Mouse (Mus musculus) testis, adult 2 months (tissue): Measurements from ENCODE around the gene Sema3c. TPM values are rescaled to one million over a fixed set of nuclear protein-coding genes. Genes with fewer than 3 reads are reported as not detected.
A peak's percentile ranks its signal among the peaks of the same experiment; 100 is the strongest.

Source experiments
- H3K27ac ChIP-seq: fragments of 200-500 bp; 2 replicates; pipeline ENCODE4 v1.5.1; 2012; ENCODE audit warnings: low read depth, low read length; ENCODE audit not compliant: control insufficient read depth, insufficient read depth
- H3K27me3 ChIP-seq: fragments of 200-500 bp; 2 replicates; pipeline ENCODE4 v1.6.1; 2012; ENCODE audit warnings: mild to moderate bottlenecking, low read length, moderate library complexity; ENCODE audit not compliant: control insufficient read depth, insufficient read depth
- H3K36me3 ChIP-seq: fragments of 200-500 bp; 2 replicates; pipeline ENCODE4 v1.6.1; 2012; ENCODE audit warnings: mild to moderate bottlenecking, low read length; ENCODE audit not compliant: control insufficient read depth, insufficient read depth
- H3K4me1 ChIP-seq: fragments of 200-500 bp; 2 replicates; pipeline ENCODE4 v1.6.1; 2012; ENCODE audit warnings: low read length; ENCODE audit not compliant: control insufficient read depth, insufficient read depth
- H3K4me3 ChIP-seq: fragments of 200-500 bp; 2 replicates; pipeline ENCODE4 v1.5.1; 2012; ENCODE audit warnings: low read depth, mild to moderate bottlenecking, low read length, moderate library complexity, mixed read lengths; ENCODE audit not compliant: control insufficient read depth
- CTCF ChIP-seq: fragments of 200-500 bp; IDR thresholded peaks from 2 replicates; pipeline ENCODE4 v1.5.1; 2012; ENCODE audit warnings: low read depth, mild to moderate bottlenecking, inconsistent platforms, low read length, moderate library complexity; ENCODE audit not compliant: control insufficient read depth, insufficient read depth, insufficient replicate concordance
- POLR2A ChIP-seq: fragments of 200-500 bp; IDR thresholded peaks from 2 replicates; pipeline ENCODE4 v1.6.1; 2012; ENCODE audit warnings: low read depth, mild to moderate bottlenecking, inconsistent platforms, low read length, moderate library complexity; ENCODE audit not compliant: control insufficient read depth
- polyA plus RNA-seq: library from polyadenylated mRNA; depleted of rRNA; stranded (reverse); fragments of >200 nt; gene quantifications from 2 replicates; pipeline ENCODE4 v1.2.3, GENCODE M21; 2012

Sema3c gene
- polyA plus RNA-seq, 1 experiment = 2.5 TPM

DNA sequence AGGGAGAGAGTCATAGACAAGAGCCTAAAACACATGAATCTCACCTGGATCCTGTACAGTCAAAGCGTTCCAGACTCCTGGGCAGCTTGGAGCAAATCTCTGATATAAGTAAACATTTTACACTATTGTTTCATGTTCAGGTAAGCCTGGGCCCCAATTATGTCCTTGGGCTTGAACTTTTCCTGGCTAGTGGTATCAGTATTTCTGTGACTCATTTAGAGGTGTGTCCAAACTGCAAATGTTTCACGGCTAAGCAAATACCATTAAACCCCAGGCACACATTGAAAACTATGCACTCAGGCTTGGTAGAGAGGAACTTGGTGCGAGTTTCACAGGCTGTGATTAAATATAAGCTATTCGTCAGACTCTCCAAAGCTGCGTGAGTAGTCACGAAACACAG is 2.5 kb upstream of the Sema3c start:
- Histone ChIP-seq H3K36me3 (no peaks in the 10 kb centered on the region), H3K27ac (no peak overlapping the region), H3K27me3 (no peaks in the 10 kb centered on the region; the same call in 1 of the 2 replicates), H3K4me3 (no peak overlapping the region), H3K4me1 (peaks cover 5% of the 10 kb centered on the region)
- TF ChIP-seq POLR2A (no peak), CTCF (no peak)

GRCm38 (mm10) chr5:17574413-17575182 is 517 bp downstream of the Sema3c start:
- peak overlapping the region; percentile 84 for H3K4me3 ChIP-seq
- H3K27ac ChIP-seq = peak overlapping the region; percentile 74
- TF ChIP-seq POLR2A = peak; percentile 16
- no peak for TF ChIP-seq CTCF
- H3K27me3 ChIP-seq = no peaks in the 10 kb centered on the region; the same call in 1 of the 2 replicates
- H3K4me1 ChIP-seq = peaks cover 5% of the 10 kb centered on the region
- no peaks in the 10 kb centered on the region for H3K36me3 ChIP-seq

GRCm38 (mm10) chr5:17575183-17575495 is 1.1 kb downstream of the Sema3c start:
- Histone ChIP-seq H3K36me3 (no peaks in the 10 kb centered on the region), H3K4me3 (peak overlapping the region; percentile 84), H3K27me3 (no peaks in the 10 kb centered on the region; the same call in 1 of the 2 replicates), H3K27ac (no peak overlapping the region), H3K4me1 (peaks cover 5% of the 10 kb centered on the region)
- TF ChIP-seq POLR2A (no peak), CTCF (no peak)

DNA sequence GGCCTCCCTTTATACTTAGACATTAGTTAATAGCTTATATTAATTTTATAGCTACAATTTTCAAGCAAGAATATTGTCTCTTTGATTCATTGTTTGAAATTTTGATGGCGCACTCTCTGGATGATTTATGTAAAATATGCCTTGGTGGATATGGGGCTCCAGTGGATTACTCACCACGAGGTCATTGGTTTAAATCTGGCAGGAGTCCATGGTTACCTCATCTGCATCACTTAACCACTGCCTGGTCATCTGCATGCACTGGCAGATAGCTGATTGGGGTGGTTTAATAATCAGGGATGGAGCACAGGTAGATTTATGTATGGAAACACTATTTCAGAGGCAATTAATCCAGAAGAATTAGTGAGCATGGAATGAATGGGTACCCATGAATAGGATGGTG is 2.0 kb downstream of the Sema3c start:
- Histone ChIP-seq H3K4me1 (peaks cover 5% of the 10 kb centered on the region), H3K27ac (no peak overlapping the region), H3K27me3 (no peaks in the 10 kb centered on the region; the same call in 1 of the 2 replicates), H3K36me3 (no peaks in the 10 kb centered on the region), H3K4me3 (no peak overlapping the region)
- no peak for TF ChIP-seq POLR2A
- TF ChIP-seq CTCF = no peak

DNA sequence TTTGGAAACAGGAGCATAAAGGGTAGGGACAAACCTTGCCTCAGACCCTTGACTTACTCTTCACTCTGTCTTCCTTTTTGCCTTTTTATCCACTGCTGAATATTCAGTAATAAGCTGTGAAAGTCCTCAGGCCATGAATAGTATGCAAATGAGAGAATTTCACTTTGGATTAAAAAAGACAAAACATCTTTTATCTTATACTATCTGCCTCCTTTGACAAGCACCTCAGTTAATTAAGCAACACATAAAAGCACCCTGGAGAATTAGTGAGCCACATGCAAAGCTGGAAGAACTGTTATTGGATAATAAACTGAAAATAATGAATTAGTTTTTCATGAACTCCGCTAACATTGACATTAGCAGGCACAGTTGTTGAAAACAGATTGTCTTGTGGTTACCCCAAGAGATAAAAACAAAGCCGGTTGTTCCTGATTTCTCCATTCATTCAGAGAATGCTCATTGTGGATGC is 8.0 kb downstream of the Sema3c start:
- Histone ChIP-seq H3K27ac (no peak overlapping the region), H3K27me3 (no peaks in the 10 kb centered on the region), H3K36me3 (no peaks in the 10 kb centered on the region), H3K4me1 (no peaks in the 10 kb centered on the region), H3K4me3 (no peak overlapping the region)
- no peak for TF ChIP-seq POLR2A
- TF ChIP-seq CTCF = no peak

- Histone ChIP-seq H3K4me3 (no peak overlapping the region), H3K27me3 (no peaks in the 10 kb centered on the region), H3K4me1 (no peaks in the 10 kb centered on the region), H3K27ac (no peak overlapping the region), H3K36me3 (no peaks in the 10 kb centered on the region)
- TF ChIP-seq POLR2A (no peak), CTCF (no peak)
Observed at GRCm38 (mm10) chr5:17584299-17584945, 10.3 kb downstream of the Sema3c start.

- Histone ChIP-seq H3K27me3 (no peaks in the 10 kb centered on the region), H3K4me3 (no peak overlapping the region), H3K36me3 (no peaks in the 10 kb centered on the region), H3K27ac (no peak overlapping the region), H3K4me1 (no peaks in the 10 kb centered on the region)
- TF ChIP-seq CTCF (no peak), POLR2A (no peak)
Observed at GRCm38 (mm10) chr5:17586518-17587210, 12.6 kb downstream of the Sema3c start.
